Mouse (Mus musculus): ENCODE measurements around the gene Tmem62.
"Not testable (repeated sequence)": the region's sequence is repeated elsewhere in the genome, so short reads cannot be mapped to it uniquely, and the experiment has no call there.

Gene Tmem62

DNA sequence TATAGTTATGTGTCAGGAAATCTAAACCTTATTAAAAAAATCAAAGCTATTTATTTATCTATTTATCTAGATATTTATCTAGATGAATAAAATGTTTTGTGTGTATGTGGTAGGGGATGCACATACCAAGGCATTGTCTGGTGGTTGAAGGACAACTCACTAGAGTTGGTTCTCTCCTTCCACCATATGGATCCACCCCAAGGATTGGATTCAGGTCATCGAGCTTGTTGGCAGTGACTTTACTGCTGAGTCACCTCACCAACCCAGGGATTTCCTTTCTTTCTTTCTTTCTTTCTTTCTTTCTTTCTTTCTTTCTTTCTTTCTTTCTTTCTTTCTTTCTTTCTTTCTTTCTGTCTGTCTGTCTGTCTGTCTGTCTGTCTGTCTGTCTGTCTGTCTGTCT is 19.8 kb downstream of the Tmem62 start:
- peak in 1 of 2 experiments; percentile 72 for DNase-seq

DNA sequence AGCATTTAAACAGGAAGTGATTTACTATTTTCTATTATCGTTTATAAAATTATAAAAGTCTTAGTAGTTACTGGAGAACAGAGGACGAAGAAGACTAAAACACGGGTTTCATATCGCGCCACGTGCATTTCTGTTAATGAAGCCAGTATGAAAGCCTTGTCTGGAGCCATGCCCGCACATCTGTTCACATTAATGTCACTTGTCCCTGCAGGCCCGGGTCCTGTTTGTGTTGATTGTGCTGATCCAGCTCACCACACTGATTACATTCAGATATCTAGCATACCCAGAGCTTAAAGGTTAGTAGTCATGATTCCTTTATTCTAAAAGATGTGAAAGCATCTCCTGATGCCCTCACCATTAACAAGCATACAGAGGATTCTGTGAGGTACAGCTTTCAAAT is 22.0 kb downstream of the Tmem62 start:
- DNase-seq = no peak

DNA sequence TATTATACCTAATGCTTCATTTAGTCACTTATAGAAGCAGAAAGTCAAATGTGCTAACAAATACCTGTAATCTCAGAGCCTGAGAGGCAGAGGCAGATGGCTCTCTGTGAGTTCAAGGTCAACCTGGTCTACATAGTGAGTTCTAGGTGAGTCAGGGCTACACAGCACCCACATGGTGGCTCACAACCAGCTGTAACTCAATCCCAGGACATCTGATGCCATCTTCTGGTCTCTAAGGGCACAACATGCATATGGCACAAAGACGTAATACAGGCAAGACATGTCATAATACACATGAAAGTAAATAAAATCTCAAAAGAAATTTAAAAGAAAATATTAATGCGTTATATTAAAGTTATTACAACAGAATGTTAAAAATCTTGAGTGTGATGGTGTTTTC is 26.8 kb downstream of the Tmem62 start:
- DNase-seq = no peak

DNA sequence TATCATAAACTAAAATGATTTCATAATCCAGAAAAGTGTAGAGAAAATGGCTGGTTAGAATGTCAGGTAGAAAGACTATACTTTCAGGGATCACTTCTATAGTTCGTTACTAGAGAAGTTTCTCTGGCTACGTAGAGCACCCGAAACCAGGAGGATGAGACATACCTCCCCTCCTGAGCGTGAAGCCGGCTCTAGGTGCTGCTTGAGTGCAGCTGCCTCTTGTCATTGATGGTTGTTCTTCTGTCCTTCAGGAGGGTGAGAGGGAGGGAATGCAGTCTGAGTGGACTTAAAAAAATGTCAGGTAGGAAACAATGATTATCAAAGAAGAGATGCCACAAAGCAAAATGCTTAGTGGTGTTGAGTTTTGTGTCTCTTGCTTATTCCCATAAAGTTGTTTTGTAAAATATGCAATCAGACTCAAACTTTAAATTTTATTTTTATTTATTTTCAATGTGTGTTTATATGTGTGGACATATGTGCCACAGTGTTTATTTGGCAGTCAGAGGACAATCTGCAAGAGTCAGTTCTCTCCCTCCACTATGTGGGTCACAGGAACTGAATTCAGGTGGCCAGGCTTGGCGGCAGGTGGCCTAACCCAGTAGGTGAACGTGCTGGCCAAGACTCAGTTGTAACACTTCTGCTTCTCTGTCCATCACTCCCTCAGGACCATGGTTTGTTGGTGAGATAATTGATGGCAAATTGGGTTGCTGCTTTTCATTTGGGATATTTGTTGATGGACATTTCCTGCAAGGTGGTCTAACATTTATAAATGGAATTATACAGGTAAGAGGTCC is 27.4 kb downstream of the Tmem62 start:
- DNase-seq = peak; percentile 83 to 91

DNA sequence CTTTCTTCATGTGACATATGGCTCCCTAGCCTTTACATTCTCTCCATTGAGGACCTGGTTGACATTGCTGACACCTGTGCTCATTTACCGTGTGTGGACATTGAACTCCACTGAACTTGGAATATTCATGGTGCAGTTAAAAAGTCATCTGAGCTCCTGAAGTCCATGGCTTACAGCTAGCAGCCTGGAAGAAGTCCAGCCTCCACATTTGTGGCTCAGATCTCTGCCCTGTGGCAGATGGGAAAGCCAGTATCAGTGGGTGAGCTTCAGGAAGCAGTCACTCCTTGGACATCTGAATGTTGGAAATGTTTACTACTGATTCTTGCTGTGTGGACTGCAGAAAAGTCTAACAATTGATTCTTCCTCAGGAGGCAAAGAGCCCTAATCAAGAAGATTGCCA is 30.2 kb downstream of the Tmem62 start:
- DNase-seq = peak; percentile 88 to 93

DNA sequence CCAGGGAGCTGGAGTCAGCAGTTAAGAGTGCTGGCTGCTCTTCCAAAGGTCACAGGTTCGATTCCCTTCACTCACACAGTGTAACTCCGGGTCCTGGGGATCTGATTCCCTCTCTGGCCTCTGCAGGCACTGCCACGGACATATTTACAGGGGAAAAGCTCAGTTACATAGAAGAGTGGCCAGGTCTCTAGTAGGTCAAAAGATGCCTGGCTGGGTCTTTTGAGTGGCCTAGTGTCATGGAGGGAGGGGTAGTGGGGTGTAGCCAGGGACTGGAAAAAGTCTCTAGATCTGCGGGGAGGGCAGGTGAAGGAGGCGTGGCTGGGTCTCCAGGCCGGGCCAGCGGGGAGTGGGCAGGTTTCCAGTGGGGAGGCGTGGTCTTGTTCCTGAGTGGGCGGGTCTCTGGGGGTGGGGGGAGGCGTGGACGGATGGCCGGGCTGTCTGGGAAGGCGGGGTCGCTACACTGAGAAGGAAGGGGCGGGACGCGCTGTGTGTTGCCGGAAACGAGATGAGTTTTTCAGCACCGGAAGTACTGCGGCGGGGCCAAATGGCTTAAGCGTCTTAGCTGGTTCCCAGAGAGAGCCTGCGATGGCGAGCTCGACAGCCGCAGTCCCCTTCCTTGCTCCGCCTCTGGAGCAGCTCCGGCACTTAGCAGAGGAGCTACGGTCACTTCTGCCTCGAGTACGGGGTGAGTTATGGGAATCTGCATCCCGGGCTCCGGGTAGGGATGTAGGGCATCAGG is 31.3 kb downstream of the Tmem62 start, which contains the start of gene Ccndbp1:
TSS of gene Ccndbp1 (plus strand) at position 479 of the 739 bp plus-strand sequence.
- peak; percentile 84 to 85 for DNase-seq

DNA sequence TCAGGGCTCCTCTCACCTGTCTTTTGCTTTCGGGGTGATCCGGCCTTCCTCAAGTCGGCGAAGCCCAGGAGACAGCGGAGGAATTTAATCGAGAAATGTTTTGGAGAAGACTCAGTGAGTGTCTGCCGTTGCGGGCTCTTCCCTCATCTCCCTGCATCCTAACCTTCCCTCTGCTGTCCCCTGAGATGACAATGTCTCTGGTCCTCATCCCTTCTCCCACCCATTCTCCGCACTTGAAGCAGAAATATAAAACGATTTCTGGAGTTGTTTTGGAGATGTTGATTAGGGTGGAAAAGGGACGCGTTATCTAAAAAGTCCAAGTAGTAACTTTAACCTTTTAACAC is 31.8 kb downstream of the Tmem62 start:
- no peak for DNase-seq

DNA sequence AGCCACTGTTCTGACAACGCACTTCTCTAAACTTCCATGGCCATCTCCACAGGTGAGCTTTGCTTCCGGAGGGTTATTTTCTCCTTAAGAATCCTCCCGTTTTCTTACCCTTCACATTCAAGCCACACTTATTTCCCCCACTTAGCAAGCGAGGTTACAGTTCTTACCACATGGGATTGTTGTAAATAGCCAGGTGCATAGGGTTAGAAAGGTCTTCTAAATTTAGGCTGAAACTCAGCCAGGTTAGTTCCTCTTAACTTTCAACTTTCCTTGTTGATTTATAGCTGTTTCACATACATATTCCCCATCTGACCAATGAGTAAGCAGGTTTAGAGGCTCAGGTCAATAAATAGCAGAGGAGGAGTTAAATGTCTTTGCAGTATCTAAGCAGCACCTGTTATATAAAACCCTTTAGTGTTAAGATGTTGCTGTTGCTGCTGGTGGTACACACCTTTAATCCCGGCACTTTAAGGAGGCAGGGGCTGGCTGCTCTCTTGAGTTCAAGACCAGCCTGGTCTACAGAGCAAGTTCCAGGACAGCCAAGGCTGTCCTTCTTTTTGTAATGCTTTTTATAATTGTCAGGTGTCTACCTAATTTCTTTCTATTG is 32.4 kb downstream of the Tmem62 start:
- DNase-seq = no peak

DNA sequence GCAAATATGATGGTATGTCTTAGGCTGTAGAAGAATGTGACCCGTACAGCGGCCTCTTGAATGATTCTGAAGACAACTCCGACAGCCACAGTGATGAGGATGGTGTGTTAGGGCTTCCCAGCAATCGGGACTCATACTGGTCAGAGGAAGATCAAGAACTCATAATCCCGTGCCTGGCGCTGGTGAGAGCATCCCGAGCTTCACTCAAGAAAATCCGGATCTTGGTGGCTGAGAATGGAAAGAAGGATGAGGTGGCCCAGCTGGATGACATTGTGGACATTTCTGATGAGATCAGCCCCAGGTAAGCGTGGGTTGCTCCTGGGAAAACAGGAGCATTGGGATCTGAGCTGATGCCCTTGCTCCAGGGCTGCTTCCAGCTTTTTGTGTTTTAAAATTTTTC is 35.9 kb downstream of the Tmem62 start:
- DNase-seq = no peak

DNA sequence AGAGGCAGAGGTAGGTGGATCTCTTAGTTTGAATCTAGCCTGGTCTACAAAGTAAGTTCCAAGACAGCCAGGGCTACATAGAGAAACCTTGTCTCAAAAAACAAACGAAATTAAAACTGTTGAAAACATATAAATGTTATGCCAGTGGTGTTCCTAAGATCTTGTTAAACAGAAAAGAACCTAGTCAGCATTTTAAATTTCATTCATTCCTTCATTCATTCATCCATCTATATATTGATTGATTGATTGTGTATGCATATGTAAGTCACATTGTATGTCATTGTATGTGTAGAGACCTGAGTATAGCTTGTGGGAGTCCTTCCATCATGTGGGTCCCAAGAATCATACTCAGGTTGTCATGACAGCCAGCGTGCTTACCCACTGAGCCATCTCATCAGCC is 38.7 kb downstream of the Tmem62 start:
- no peak for DNase-seq

DNA sequence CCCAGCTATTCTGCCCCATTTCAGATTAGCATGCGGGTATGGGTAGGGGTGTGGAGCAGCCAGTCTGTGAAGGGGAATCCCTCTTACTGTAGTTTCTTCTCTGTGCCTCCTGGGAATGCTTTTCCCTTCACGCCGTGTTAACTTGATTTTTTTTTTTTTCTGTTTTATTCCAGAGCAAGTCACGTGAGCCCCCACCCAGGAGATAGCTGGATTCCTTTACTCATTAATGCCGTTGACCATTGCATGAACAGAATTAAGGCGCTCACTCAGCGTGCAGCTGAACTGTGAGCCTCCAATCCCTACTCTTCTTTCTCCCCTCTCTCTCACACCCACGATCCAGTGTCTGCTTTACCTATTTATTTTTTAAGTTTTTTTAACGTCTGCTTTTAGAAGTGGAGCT is 39.4 kb downstream of the Tmem62 start:
- no peak for DNase-seq

DNA sequence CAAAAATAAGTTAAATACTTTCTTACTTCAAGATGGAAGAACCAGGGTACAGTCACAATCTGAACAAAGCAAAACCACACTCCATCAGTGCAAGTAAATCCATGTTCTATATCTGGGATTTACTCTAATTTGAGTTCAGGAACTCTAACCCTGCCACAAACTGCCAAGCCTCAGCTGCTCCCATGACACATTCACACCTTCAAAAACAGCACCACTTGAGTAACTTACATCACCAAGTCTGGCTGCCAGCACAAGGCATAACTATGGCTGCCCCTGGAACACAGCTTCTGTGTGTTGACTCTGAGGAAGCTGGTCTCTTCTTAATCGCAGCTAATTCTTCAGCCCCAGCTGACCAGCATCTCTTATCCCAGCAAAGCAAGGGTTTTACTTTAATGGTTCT is 40.3 kb downstream of the Tmem62 start:
- DNase-seq = no peak

DNA sequence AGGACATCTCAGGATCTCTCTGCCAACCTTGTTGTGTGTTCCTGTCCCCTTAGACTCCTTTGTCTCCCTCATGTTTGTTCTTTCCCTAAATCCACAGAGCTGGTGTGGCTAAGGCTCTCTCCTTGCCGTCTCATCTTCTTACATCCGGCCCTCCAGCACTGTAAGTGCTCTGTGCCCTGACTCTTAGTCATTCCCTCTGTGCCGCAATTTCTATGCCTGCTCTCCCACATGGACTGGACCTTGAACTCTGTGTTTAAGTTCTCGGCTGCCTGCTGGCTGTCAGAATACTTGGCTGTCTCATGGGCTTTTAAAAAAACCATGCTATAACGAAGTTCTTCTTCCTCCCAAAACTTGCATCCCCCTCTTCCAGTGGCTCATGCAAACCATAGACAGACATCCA is 46.1 kb downstream of the Tmem62 start:
- DNase-seq = no peak

DNA sequence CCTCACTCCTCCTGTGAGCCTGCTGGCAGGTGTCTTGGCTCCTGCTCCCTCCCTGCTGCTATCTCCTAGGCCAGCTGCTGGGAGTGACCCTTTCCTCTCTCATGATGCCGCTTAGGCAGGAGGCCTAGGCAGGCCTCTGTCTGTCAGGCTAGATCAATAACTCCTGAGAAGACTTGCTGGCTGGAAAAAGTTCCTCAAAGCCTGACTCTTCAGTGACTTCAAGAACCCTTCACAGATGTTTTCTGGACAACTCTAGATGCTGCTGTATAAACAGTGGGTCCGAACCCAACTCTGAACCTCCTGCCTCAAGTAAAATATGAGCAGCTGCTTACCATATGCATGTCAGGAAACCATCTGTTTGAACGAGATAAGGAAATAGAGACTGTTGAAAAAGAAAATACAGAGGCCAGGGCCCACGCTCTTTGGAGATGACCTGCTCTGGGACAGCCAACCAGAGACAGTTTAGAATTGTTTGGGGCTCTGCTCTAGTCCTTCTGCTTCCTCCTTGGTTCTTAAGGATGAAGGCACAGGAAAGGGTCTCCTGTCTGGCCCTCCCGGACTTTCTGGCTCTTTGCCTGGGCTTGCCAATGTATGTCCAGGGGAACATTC is 60.0 kb downstream of the Tmem62 start, which contains the start of gene Epb42:
TSS of gene Epb42 (minus strand) at position 340 of the 609 bp plus-strand sequence.
- DNase-seq = no peak

DNA sequence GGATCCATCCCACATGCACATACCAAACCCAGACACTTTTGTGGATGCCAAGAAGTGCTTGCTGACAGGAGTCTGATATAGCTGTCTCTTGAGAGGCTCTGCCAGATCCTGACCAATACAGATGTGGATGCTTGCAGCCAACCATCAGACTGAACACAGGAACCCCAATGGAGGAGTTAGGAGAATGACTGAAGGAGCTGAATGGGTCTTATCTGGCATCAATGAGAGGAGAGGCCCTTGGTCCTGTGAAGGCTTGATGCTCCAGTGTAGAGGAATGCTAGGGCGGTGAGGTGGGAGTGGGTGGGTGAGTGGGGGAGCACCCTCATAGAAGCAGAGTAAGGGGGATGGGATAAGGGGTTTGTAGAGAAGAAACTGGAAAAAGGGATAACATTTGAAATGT is 62.0 kb downstream of the Tmem62 start:
- DNase-seq = not testable (repeated sequence)

DNA sequence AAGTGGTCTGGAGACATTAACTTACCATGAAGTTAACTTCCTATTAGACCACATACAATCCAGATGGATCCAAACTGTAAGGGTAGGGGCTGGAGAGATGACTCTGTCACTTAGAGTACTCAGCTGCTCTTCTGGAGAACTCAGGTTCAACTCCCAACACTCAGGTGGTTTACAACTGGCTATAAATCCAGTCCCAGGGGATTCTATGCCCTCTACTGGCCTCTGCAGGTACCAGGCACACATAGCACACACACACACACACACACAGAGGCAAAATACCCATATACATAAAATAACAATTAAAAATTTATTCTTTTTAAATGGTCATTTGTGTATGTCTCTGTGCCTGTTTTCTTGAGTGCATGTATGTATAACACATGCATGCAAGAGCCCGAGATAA is 62.6 kb downstream of the Tmem62 start:
- DNase-seq = no peak

DNA sequence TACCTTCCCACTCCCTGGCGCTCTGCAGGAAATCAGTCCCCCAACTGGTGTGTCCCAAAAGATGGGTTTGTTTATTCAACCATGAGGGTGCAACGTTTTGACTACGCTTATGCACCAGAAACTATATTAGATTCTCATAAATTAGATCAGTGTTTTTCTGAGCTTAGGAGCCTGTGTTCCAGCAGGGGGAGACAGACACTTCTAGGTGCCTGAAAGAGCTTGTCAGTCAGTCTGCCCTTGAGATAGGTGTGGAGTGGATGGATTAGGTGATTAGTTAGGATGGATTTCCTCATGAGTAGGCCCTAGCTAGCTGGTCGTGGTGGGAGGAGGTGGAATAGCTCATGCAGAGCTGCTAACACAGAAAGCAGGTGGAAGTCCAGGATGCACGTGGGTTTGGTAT is 64.3 kb downstream of the Tmem62 start:
- DNase-seq = peak; percentile 61 to 68

DNA sequence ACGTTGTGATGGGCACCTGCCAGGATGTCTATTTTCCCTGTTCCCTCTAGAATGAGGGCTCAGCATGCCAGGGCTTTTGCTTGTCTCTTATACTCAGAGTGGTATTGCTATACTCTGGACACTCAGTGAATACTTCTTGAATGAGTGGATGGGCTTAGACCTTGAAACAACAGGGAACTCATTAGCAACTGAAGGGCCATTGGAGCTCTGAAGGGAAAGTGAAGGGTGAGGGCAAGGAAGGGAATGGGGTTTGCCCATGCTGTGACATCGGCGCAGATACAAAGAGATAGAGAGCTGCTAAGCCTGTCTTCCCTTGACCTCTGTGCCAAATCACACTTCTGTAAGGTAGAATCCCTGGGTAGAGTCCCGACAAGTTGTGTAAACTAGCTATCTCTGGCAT is 68.8 kb downstream of the Tmem62 start:
- no peak for DNase-seq

DNA sequence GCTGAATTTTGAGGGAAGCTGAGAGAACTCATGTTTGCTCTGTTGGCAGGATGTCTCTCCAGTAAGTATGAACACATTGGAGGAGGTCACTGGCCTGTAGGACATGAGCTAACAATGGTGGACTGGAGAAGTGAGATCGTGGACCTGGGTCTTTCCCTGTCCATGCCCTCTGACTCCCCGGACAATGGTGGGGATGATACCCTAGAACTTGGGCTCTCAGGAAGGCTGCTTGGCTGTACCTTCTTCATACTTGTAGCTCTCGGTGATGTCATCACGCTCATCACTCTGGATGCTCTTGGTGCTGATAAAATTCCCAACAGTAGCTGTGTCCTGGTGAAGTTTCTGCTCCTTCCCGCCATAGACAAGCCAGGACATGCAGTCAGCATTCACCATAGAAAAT is 75.4 kb downstream of the Tmem62 start:
- no peak for DNase-seq

DNA sequence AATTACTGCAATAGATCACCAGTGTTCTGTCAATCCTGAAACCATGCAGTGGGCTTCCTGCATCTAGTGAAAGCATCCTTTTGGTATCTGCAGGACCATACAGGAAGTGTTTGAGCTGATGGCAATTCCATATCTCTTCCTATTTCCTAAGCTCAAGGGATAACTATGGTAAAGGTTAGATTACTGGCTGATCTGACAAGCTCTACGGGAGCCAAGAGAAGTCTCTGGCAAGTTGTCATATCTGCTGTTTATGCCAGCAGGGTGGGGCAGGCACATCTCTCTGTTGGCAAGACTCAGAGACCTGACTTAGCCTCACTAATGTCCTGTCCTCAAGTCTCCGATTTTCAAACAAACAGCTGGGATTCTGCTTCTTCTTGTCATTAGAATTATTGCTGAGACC is 77.2 kb downstream of the Tmem62 start:
- DNase-seq = peak; percentile 25 to 44

DNA sequence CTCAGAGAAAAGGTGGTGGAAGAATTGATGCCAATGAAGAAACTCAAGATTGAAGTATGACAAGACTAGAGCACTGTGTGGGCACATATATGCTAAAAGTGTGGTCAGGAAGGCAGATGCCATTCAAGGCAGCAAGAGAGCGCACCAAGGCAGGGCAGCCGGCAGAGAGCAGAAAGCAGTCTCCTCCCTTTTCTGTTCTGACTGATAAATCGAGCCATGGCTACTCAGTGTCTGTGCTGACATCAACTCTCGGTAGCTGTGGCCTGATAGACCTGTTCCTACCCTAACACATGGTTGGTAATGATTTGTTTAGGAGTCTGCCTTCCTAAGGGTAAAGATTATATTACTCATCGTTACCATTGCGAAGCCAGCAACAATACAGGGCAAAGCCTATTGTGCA is 79.1 kb downstream of the Tmem62 start:
- no peak for DNase-seq

Measured in cerebellum, adult 18-20 months (tissue).